Mouse (Mus musculus): Measurements from ENCODE around the gene Spata21. TPM values are rescaled to one million over a fixed set of nuclear protein-coding genes. Genes with fewer than 3 reads are reported as not detected.

The Spata21 gene
- total RNA-seq (2014; fragmentation: Nextera tagmentation) (not detected in 2 replicates), total RNA-seq (2017) (not detected in 2 replicates), polyA plus RNA-seq (2012) (not detected in 2 replicates)

GRCm38 (mm10) chr4:141088033-141088432 is at the start of gene Spata21:
Spata21 (plus strand) TSS chr4:141088333.
- H3K27me3 ChIP-seq (ENCODE audit: insufficient read depth, low read length): peaks cover 52% of the 10 kb centered on the region
- ATAC-seq (ENCODE audit: extremely low read depth, insufficient number of reproducible peaks, low FRiP score, poor library complexity, severe bottlenecking) (no peak), DNase-seq (ENCODE audit: low spot score) (no peak)
- H3K9me3 ChIP-seq (replicated peaks): no peaks in the 10 kb centered on the region
- no peaks in the 10 kb centered on the region for H3K4me1 ChIP-seq (ENCODE audit: insufficient read depth, low read depth, low read length)
- TF ChIP-seq GATA1 (IDR thresholded peaks at IDR 0.05; ENCODE audit: borderline replicate concordance, low read length) (no peak), POLR2AphosphoS5 (IDR thresholded peaks at IDR 0.05; ENCODE audit: insufficient replicate concordance, low read depth, low read length) (no peak), GATA2 (IDR thresholded peaks at IDR 0.05; ENCODE audit: borderline replicate concordance, low read depth, low read length) (no peak), CTCF (IDR thresholded peaks at IDR 0.05; ENCODE audit: low read depth, low read length) (no peak), TAL1 (conservative IDR thresholded peaks at IDR 0.05; ENCODE audit: low read depth, low read length) (no peak)
- no peak within 1 kb of the TSS for H3K4me3 ChIP-seq (ENCODE audit: low read depth, low read length)
- H3K36me3 ChIP-seq (replicated peaks): no peaks in the 10 kb centered on the region

- H3K9me3 ChIP-seq (replicated peaks): no peaks in the 10 kb centered on the region
- ATAC-seq (ENCODE audit: extremely low read depth, insufficient number of reproducible peaks, low FRiP score, poor library complexity, severe bottlenecking) (no peak), DNase-seq (ENCODE audit: low spot score) (no peak)
- TF ChIP-seq CTCF (IDR thresholded peaks at IDR 0.05; ENCODE audit: low read depth, low read length): no peak
- no peak for TF ChIP-seq GATA2 (IDR thresholded peaks at IDR 0.05; ENCODE audit: borderline replicate concordance, low read depth, low read length)
- TF ChIP-seq POLR2AphosphoS5 (IDR thresholded peaks at IDR 0.05; ENCODE audit: insufficient replicate concordance, low read depth, low read length): no peak
- TF ChIP-seq GATA1 (IDR thresholded peaks at IDR 0.05; ENCODE audit: borderline replicate concordance, low read length): no peak
- no peak for TF ChIP-seq TAL1 (conservative IDR thresholded peaks at IDR 0.05; ENCODE audit: low read depth, low read length)
- no peaks in the 10 kb centered on the region; the same call in 1 of the 2 replicates for H3K4me1 ChIP-seq (ENCODE audit: insufficient read depth, low read depth, low read length)
- no peak overlapping the region for H3K4me3 ChIP-seq (ENCODE audit: low read depth, low read length)
- peaks cover 17% of the 10 kb centered on the region for H3K36me3 ChIP-seq (replicated peaks)
- no peaks in the 10 kb centered on the region; the same call in 1 of the 2 replicates for H3K27me3 ChIP-seq (ENCODE audit: insufficient read depth, low read length)
Measured at GRCm38 (mm10) chr4:141041117-141041516, 47.0 kb upstream of the Spata21 start.

- no peak for TF ChIP-seq POLR2AphosphoS5 (IDR thresholded peaks at IDR 0.05; ENCODE audit: insufficient replicate concordance, low read depth, low read length)
- peak; percentile 44 for TF ChIP-seq CTCF (IDR thresholded peaks at IDR 0.05; ENCODE audit: low read depth, low read length)
- DNase-seq (ENCODE audit: low spot score) (peak; percentile 32), ATAC-seq (ENCODE audit: extremely low read depth, insufficient number of reproducible peaks, low FRiP score, poor library complexity, severe bottlenecking) (peak; percentile 75; the same call in 1 of the 2 replicates)
- H3K27me3 ChIP-seq (ENCODE audit: insufficient read depth, low read length): peaks cover 2% of the 10 kb centered on the region; the same call in 1 of the 2 replicates
- H3K4me3 ChIP-seq (ENCODE audit: low read depth, low read length): no peak overlapping the region
- H3K9me3 ChIP-seq (replicated peaks): no peaks in the 10 kb centered on the region
- H3K36me3 ChIP-seq (replicated peaks): peaks cover 27% of the 10 kb centered on the region
- H3K4me1 ChIP-seq (ENCODE audit: insufficient read depth, low read depth, low read length): peaks cover 4% of the 10 kb centered on the region; the same call in 1 of the 2 replicates
Measured at GRCm38 (mm10) chr4:141044816-141045215, 43.3 kb upstream of the Spata21 start.

- Histone ChIP-seq H3K4me1 (ENCODE audit: insufficient read depth, low read depth, low read length) (0 out of 2 replicates have a peak, but pooled peaks cover 7% of the 10 kb centered on the region), H3K27me3 (ENCODE audit: insufficient read depth, low read length) (peaks cover 5% of the 10 kb centered on the region; the same call in 1 of the 2 replicates), H3K36me3 (replicated peaks) (peaks cover 20% of the 10 kb centered on the region), H3K4me3 (ENCODE audit: low read depth, low read length) (no peak overlapping the region), H3K9me3 (replicated peaks) (no peaks in the 10 kb centered on the region)
- TF ChIP-seq GATA1 (IDR thresholded peaks at IDR 0.05; ENCODE audit: borderline replicate concordance, low read length) (no peak), POLR2AphosphoS5 (IDR thresholded peaks at IDR 0.05; ENCODE audit: insufficient replicate concordance, low read depth, low read length) (no peak), TAL1 (conservative IDR thresholded peaks at IDR 0.05; ENCODE audit: low read depth, low read length) (no peak), GATA2 (IDR thresholded peaks at IDR 0.05; ENCODE audit: borderline replicate concordance, low read depth, low read length) (no peak), CTCF (IDR thresholded peaks at IDR 0.05; ENCODE audit: low read depth, low read length) (no peak)
- DNase-seq (ENCODE audit: low spot score) (no peak), ATAC-seq (ENCODE audit: extremely low read depth, insufficient number of reproducible peaks, low FRiP score, poor library complexity, severe bottlenecking) (no peak)
Measured at GRCm38 (mm10) chr4:141048810-141049475, 39.2 kb upstream of the Spata21 start.

GRCm38 (mm10) chr4:141049476-141049835 is 38.7 kb upstream of the Spata21 start:
- 0 out of 2 replicates have a peak, but pooled peaks cover 8% of the 10 kb centered on the region for H3K4me1 ChIP-seq (ENCODE audit: insufficient read depth, low read depth, low read length)
- peaks cover 19% of the 10 kb centered on the region for H3K36me3 ChIP-seq (replicated peaks)
- TF ChIP-seq TAL1 (conservative IDR thresholded peaks at IDR 0.05; ENCODE audit: low read depth, low read length) (no peak), CTCF (IDR thresholded peaks at IDR 0.05; ENCODE audit: low read depth, low read length) (no peak), GATA1 (IDR thresholded peaks at IDR 0.05; ENCODE audit: borderline replicate concordance, low read length) (no peak), POLR2AphosphoS5 (IDR thresholded peaks at IDR 0.05; ENCODE audit: insufficient replicate concordance, low read depth, low read length) (no peak), GATA2 (IDR thresholded peaks at IDR 0.05; ENCODE audit: borderline replicate concordance, low read depth, low read length) (no peak)
- peaks cover 5% of the 10 kb centered on the region; the same call in 1 of the 2 replicates for H3K27me3 ChIP-seq (ENCODE audit: insufficient read depth, low read length)
- no peaks in the 10 kb centered on the region for H3K9me3 ChIP-seq (replicated peaks)
- no peak overlapping the region for H3K4me3 ChIP-seq (ENCODE audit: low read depth, low read length)
- DNase-seq (ENCODE audit: low spot score): no peak
- no peak for ATAC-seq (ENCODE audit: extremely low read depth, insufficient number of reproducible peaks, low FRiP score, poor library complexity, severe bottlenecking)

GRCm38 (mm10) chr4:141052442-141052841 is 35.7 kb upstream of the Spata21 start:
- Histone ChIP-seq H3K27me3 (ENCODE audit: insufficient read depth, low read length) (peaks cover 3% of the 10 kb centered on the region; the same call in 1 of the 2 replicates), H3K36me3 (replicated peaks) (peaks cover 11% of the 10 kb centered on the region), H3K4me3 (ENCODE audit: low read depth, low read length) (no peak overlapping the region), H3K4me1 (ENCODE audit: insufficient read depth, low read depth, low read length) (0 out of 2 replicates have a peak, but pooled peaks cover 8% of the 10 kb centered on the region), H3K9me3 (replicated peaks) (no peaks in the 10 kb centered on the region)
- no peak for TF ChIP-seq GATA1 (IDR thresholded peaks at IDR 0.05; ENCODE audit: borderline replicate concordance, low read length)
- no peak for TF ChIP-seq CTCF (IDR thresholded peaks at IDR 0.05; ENCODE audit: low read depth, low read length)
- TF ChIP-seq TAL1 (conservative IDR thresholded peaks at IDR 0.05; ENCODE audit: low read depth, low read length): no peak
- no peak for TF ChIP-seq POLR2AphosphoS5 (IDR thresholded peaks at IDR 0.05; ENCODE audit: insufficient replicate concordance, low read depth, low read length)
- no peak for TF ChIP-seq GATA2 (IDR thresholded peaks at IDR 0.05; ENCODE audit: borderline replicate concordance, low read depth, low read length)
- ATAC-seq (ENCODE audit: extremely low read depth, insufficient number of reproducible peaks, low FRiP score, poor library complexity, severe bottlenecking) (no peak), DNase-seq (ENCODE audit: low spot score) (no peak)

Data from G1E (cell line).